Mouse (Mus musculus) testis, postnatal 10 days (tissue): Measurements from ENCODE around the gene Kel.

Source experiments
- DNase-seq: peaks from one replicate; pipeline ENCODE4 v3.0.0; 2021; ENCODE audit warnings: low spot score

Gene Kel

DNA sequence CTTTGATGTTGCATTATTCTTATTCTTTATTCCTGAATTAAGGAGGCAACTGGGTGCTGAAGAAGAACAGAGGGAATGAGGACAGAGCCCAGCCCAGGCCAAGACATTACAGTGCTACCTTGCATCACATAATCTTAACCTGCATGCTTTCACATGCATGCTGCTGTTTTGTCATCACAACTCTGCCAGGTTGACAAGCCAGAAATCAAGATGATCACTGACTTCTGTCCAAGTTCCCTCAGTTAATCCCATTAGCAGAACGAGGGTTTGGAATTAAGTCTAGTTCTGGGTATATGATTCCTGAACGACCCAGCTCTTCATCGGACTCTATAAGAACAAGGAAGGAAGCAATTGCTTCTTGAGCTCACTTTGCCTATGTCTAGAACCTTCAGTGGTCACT, 57.9 kb downstream of the Kel start:
- no peak for DNase-seq

GRCm38 (mm10) chr6:41643227-41643626, 60.9 kb downstream of the Kel start:
- DNase-seq, result no peak

- no peak for DNase-seq
Observed at GRCm38 (mm10) chr6:41642765-41643164, 61.4 kb downstream of the Kel start.

- DNase-seq, result no peak
Observed at GRCm38 (mm10) chr6:41641173-41641866, 62.8 kb downstream of the Kel start.

DNA sequence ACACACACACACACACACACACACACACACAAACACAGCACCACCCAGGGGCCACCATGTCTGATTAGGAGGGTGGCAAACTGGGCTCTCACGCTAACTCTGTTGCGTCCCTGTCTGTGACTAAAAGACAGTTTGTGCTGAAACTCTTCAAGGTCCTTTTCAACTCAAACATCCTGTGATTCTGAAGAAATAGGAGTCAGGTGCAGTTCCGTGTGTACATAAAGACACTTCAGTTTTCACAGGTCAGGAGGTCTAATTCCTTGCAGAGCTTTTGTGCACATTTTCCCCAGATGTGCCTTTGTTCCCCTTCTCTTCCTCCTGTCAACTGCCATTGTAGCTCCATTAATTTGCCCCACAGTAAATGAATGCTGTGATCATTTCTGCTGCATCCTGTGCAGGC, 63.7 kb downstream of the Kel start:
- DNase-seq, result no peak

- DNase-seq, result no peak
Observed at GRCm38 (mm10) chr6:41637927-41638506, 66.1 kb downstream of the Kel start.

- DNase-seq, result no peak
Observed at GRCm38 (mm10) chr6:41637393-41637792, 66.7 kb downstream of the Kel start.
